Mouse (Mus musculus): ENCODE measurements at regions not wholly inside any gene's neighbourhood (a gene's known extent, or its start where the extent isn't known, plus 50 kb on each side); places are given as distances from the start of the nearest gene placed in this dataset.
A peak's percentile ranks its signal among the peaks of the same experiment; 100 is the strongest.

GRCm38 (mm10) chrX:39189417-39189816 lies 156.7 kb upstream of the Cypt15 start:
- DNase-seq (ENCODE audit: low spot score in 2 of 2) = peak in 1 of 2 experiments; percentile 9

GRCm38 (mm10) chrX:39229683-39230082 lies 116.4 kb upstream of the Cypt15 start:
- DNase-seq (ENCODE audit: low spot score in 2 of 2) = no peak

- peak in 1 of 2 experiments; percentile 9 for DNase-seq (ENCODE audit: low spot score in 2 of 2)
Measured at GRCm38 (mm10) chrX:39250148-39250725, 95.8 kb upstream of the Cypt15 start.

Measured in layer of hippocampus, postnatal 10 days (tissue).